Mouse (Mus musculus): ENCODE data around the gene Garnl3. TPM values are rescaled to one million over a fixed set of nuclear protein-coding genes. Genes with fewer than 3 reads are reported as not detected.
"Not testable (repeated sequence)": the region's sequence is repeated elsewhere in the genome, so short reads cannot be mapped to it uniquely, and the experiment has no call there.

Garnl3 gene
- total RNA-seq, 2 experiments from 2014 or later, result not detected

GRCm38 (mm10) chr2:33037429-33037828 is 94.0 kb downstream of the Garnl3 start:
- no peak for ATAC-seq (replicated peaks; ENCODE audit: poor library complexity, severe bottlenecking)

DNA sequence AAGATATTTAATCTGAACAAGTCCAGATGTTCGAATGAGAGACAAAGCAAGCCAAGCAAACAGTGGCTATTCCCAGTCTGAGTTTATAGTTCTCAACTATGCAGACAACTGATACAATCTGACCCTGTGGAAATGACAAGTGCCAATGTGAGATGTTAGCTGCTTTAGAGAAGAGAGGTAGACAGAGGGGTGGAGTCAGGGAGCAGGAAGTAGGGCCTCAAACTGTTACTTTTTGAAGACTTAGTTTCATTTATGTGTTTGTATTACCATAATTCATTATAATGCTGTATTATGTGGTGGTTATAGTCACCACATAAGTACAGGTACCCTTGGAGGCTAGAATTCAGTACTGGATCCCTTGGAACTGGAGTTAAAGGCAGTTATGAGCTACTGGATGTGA is 96.2 kb downstream of the Garnl3 start:
- no peak for ATAC-seq (replicated peaks; ENCODE audit: poor library complexity, severe bottlenecking)

GRCm38 (mm10) chr2:33033281-33033680 is 98.2 kb downstream of the Garnl3 start:
- no peak for ATAC-seq (replicated peaks; ENCODE audit: poor library complexity, severe bottlenecking)

GRCm38 (mm10) chr2:33032391-33033062 is 98.9 kb downstream of the Garnl3 start:
- ATAC-seq (replicated peaks; ENCODE audit: poor library complexity, severe bottlenecking), result no peak

DNA sequence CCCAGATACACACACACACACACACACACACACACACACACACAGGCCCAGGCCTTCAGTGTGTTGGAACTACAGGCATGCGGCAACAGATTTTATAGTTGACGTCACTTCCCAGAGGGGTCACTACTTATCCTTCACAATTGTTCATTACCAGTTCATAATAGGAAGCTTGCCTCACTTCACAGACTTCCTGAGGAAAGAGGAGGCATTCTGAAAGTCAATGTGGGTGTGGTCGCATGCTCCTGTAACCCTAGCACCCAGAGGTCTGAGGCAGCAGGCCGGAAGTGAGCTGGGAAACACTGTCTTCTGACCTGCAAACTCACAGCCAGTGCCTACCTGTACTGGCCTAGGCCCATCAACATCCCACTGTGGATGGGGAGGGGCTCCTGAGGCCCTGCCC is 106.4 kb downstream of the Garnl3 start:
- ATAC-seq (replicated peaks; ENCODE audit: poor library complexity, severe bottlenecking), result peak; percentile 82

DNA sequence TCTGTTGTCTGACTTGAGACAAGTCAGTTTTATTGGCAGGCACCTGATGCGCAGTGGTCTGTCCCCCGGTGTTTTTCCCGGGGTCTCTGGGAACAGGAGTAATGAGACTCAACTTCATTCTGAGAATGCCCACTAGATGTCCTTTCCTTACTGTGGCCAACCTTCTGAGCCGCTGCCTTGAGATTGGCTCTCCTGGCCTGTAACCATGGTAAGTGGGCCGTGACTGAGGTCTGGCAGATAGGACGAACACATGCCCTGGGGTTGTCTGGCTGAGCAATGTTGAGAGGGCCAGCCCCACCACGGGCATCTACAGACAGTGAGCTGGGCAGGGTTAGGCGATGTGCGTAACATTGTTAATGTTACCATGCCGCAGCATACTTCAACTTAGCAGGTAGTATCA is 106.9 kb downstream of the Garnl3 start:
- no peak for ATAC-seq (replicated peaks; ENCODE audit: poor library complexity, severe bottlenecking)

DNA sequence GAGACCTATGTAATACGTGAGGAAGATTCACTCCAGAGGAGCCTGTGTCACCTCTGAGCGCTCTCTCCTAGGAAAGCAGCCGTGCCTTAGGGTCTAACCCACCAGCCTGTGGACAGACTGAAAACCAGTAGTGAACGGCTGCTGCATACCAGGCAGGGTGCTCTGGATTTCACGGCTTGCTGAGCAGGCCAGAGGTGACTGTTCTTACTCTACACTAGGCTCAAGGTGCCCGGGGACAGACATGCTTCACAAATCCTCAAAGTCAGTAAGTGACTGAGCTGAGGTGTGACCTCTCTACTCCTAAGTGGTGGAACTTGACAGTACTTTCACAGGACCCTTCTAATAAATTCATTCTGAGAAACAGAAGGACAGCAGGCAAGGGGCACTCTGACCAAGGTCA is 108.6 kb downstream of the Garnl3 start:
- no peak for ATAC-seq (replicated peaks; ENCODE audit: poor library complexity, severe bottlenecking)

DNA sequence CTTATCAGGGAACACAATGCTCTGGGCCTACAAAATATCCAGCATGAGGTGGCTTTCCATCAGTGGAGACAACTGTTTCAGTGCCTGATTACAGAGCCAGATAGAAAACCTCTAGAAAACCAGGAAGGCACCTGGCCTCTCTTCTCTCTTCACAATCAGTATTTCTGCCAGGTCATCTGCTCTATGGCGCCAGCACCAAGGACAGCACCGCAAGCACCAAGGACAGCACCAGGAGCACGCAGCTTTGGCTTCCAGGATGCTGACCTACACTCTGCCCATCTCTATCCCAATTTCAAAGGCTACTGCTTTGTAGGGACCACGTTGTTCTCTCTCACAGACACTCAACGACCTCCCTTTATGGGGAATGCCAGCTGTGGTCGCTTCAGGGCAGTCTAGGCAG is 113.4 kb downstream of the Garnl3 start:
- peak; percentile 87 for ATAC-seq (replicated peaks; ENCODE audit: poor library complexity, severe bottlenecking)

GRCm38 (mm10) chr2:33017191-33017590 is 114.3 kb downstream of the Garnl3 start:
- 0 out of 2 replicates have a peak, but pooled peaks have one; percentile 17 for ATAC-seq (replicated peaks; ENCODE audit: poor library complexity, severe bottlenecking)

GRCm38 (mm10) chr2:33014877-33015276 is 116.6 kb downstream of the Garnl3 start:
- no peak for ATAC-seq (replicated peaks; ENCODE audit: poor library complexity, severe bottlenecking)

- ATAC-seq (replicated peaks; ENCODE audit: poor library complexity, severe bottlenecking), result not testable (repeated sequence)
Measured at GRCm38 (mm10) chr2:33009055-33009454, 122.4 kb downstream of the Garnl3 start.

DNA sequence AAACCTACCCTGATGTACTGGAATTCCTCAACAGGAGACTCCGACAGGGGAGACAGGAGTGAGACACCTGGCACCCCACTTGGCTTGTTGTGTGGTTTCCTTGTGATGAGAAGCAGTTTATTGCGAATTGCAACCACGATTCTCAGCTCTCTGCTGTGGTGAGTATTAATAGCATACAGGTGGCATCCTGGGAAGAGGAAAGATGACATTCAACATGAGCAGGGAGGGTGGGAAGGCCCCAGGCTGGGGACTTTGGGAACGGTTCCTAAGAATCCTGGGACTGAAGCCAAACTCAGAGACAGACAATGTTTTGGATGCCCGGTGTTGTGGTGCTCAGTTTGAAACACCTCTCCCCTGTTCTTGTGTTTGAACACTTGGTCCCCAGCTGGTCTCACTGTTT is 126.4 kb downstream of the Garnl3 start:
- ATAC-seq (replicated peaks; ENCODE audit: poor library complexity, severe bottlenecking), result no peak

- ATAC-seq (replicated peaks; ENCODE audit: poor library complexity, severe bottlenecking), result no peak
Measured at GRCm38 (mm10) chr2:33002144-33002543, 129.3 kb downstream of the Garnl3 start.

- no peak for ATAC-seq (replicated peaks; ENCODE audit: poor library complexity, severe bottlenecking)
Measured at GRCm38 (mm10) chr2:32999752-33000151, 131.7 kb downstream of the Garnl3 start.

DNA sequence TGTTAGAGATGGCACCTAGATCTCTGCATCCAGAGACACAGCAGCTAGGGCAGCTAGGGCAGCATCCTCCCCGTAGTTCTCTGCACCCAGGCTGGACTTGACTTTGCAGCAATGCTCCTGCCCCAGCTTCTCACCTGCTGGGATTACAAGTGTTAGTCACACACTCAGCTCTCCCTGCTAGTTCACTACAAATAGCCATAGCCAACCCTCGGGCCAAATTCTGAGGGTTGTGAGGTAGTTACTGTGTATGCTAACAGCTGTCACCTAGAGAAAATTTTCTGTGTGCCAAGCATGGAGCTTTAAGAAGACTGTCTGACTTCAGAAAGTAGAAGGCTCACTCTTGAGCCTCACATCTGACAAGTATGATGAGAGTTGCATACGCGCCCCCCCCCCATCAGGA is 133.7 kb downstream of the Garnl3 start:
- no peak for ATAC-seq (replicated peaks; ENCODE audit: poor library complexity, severe bottlenecking)

- no peak for ATAC-seq (replicated peaks; ENCODE audit: poor library complexity, severe bottlenecking)
Measured at GRCm38 (mm10) chr2:32997081-32997480, 134.4 kb downstream of the Garnl3 start.

- ATAC-seq (replicated peaks; ENCODE audit: poor library complexity, severe bottlenecking), result peak; percentile 93
Measured at GRCm38 (mm10) chr2:32992130-32992529, 139.3 kb downstream of the Garnl3 start.

DNA sequence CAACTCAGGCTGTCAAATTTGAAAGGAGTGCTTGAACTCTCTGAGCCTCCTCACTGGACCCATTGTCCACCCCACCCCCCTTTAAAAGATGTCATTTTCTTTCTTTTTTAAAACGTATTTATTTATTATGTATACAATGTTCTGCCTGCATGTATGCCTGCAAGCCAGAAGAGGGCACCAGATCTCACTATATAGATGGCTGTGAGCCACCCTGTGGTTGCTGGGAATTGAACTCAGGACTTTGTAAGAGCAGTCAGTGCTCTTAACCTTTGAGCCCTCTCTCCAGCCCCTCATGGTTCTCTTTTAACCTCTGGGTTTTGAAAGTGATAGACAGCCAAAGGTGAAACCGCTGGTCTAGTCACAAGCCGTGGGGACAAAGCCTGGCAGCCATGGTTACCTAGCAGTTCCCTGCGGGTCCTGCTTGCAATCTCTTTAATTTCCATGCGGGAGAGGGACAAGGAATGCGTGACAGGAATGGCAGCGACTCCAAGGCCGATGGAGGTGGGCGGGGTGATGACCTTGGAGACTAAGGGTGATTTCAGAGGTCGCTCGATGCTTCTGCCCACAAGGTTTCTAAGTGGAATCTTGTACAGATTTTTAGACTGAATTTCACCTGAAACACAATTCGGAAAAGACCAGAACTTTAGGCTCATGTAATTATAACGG is 141.2 kb downstream of the Garnl3 start:
- no peak for ATAC-seq (replicated peaks; ENCODE audit: poor library complexity, severe bottlenecking)

DNA sequence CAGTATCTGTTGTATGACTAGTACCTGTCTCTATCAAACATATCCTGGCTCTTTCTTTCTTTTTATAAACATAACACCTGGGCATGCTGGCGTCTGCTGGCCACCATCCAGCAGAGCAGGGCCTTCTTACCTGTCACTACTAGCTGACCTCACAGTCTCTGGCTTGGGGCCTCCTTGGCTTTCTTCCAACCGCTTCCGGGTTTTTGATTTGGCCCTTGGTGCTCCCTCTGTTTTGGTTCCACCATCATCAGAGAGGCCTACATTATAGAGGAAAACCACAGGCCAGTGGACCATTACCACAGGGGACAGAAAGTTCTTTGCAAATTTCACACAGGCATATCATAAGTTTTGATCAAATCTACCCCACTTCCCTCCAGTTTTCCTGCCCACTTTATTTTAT is 142.1 kb downstream of the Garnl3 start:
- ATAC-seq (replicated peaks; ENCODE audit: poor library complexity, severe bottlenecking), result no peak

GRCm38 (mm10) chr2:32985844-32986243 is 145.6 kb downstream of the Garnl3 start:
- no peak for ATAC-seq (replicated peaks; ENCODE audit: poor library complexity, severe bottlenecking)

GRCm38 (mm10) chr2:32983617-32984016 is 147.8 kb downstream of the Garnl3 start:
- no peak for ATAC-seq (replicated peaks; ENCODE audit: poor library complexity, severe bottlenecking)

- ATAC-seq (replicated peaks; ENCODE audit: poor library complexity, severe bottlenecking), result no peak
Measured at GRCm38 (mm10) chr2:32982700-32983099, 148.8 kb downstream of the Garnl3 start.
